Mouse (Mus musculus): ENCODE results near the gene Inpp5k. TPM values are rescaled to one million over a fixed set of nuclear protein-coding genes. Genes with fewer than 3 reads are reported as not detected.

Inpp5k gene
- polyA plus RNA-seq, 1 experiment from 2014 or later = 15.8 TPM

GRCm38 (mm10) chr11:75673411-75673810 lies 42.6 kb downstream of the Inpp5k start:
- no peaks in the 10 kb centered on the region for H3K27me3 ChIP-seq (replicated peaks)
- H3K27ac ChIP-seq = peak overlapping the region; percentile 5; the same call in 1 of the 2 replicates
- H3K36me3 ChIP-seq = peaks cover 56% of the 10 kb centered on the region
- no peak overlapping the region for H3K4me3 ChIP-seq
- H3K9ac ChIP-seq = no peak overlapping the region
- H3K4me1 ChIP-seq = peaks cover 16% of the 10 kb centered on the region
- no peak overlapping the region for H3K4me2 ChIP-seq
- WGBS (ENCODE audit: insufficient replicate concordance) = 79% methylated on average over 5 of the region's 5 CpGs
- ATAC-seq = no peak
- no peaks in the 10 kb centered on the region for H3K9me3 ChIP-seq (replicated peaks)

GRCm38 (mm10) chr11:75674875-75675274 lies 44.1 kb downstream of the Inpp5k start:
- no peaks in the 10 kb centered on the region for H3K27me3 ChIP-seq (replicated peaks)
- no peak overlapping the region for H3K27ac ChIP-seq
- H3K4me3 ChIP-seq = no peak overlapping the region
- WGBS (ENCODE audit: insufficient replicate concordance) = 69% methylated on average over 3 of the region's 3 CpGs
- no peak overlapping the region for H3K4me2 ChIP-seq
- peaks cover 42% of the 10 kb centered on the region for H3K36me3 ChIP-seq
- H3K9me3 ChIP-seq (replicated peaks) = no peaks in the 10 kb centered on the region
- peaks cover 14% of the 10 kb centered on the region for H3K4me1 ChIP-seq
- no peak for ATAC-seq
- H3K9ac ChIP-seq = no peak overlapping the region

- peak overlapping the region; percentile 67 for H3K9ac ChIP-seq
- 74% methylated on average over 3 of the region's 3 CpGs for WGBS (ENCODE audit: insufficient replicate concordance)
- H3K4me2 ChIP-seq = peak overlapping the region; percentile 81
- no peaks in the 10 kb centered on the region for H3K27me3 ChIP-seq (replicated peaks)
- no peaks in the 10 kb centered on the region for H3K9me3 ChIP-seq (replicated peaks)
- peak overlapping the region; percentile 95 for H3K4me3 ChIP-seq
- peaks cover 41% of the 10 kb centered on the region for H3K4me1 ChIP-seq
- H3K36me3 ChIP-seq = peaks cover 28% of the 10 kb centered on the region
- H3K27ac ChIP-seq = peak overlapping the region; percentile 93
- no peak for ATAC-seq
These were observed 47.3 kb downstream of the Inpp5k start for GRCm38 (mm10) chr11:75677881-75678746.

GRCm38 (mm10) chr11:75678747-75679438 lies 48.1 kb downstream of the Inpp5k start, which contains the start of gene Crk:
TSS of gene Crk (plus strand) at chr11:75679259.
- H3K4me3 ChIP-seq = peak within 1 kb of the TSS; percentile 95
- peaks cover 42% of the 10 kb centered on the region for H3K4me1 ChIP-seq
- H3K27me3 ChIP-seq (replicated peaks) = no peaks in the 10 kb centered on the region
- peak within 1 kb of the TSS; percentile 93 for H3K27ac ChIP-seq
- no peaks in the 10 kb centered on the region for H3K9me3 ChIP-seq (replicated peaks)
- under 1% methylated on average over 53 of the region's 55 CpGs for WGBS (ENCODE audit: insufficient replicate concordance)
- H3K4me2 ChIP-seq = peak within 1 kb of the TSS; percentile 81
- peak within 1 kb of the TSS; percentile 95 for H3K9ac ChIP-seq
- H3K36me3 ChIP-seq = peaks cover 28% of the 10 kb centered on the region
- peak; percentile 98 for ATAC-seq

GRCm38 (mm10) chr11:75679439-75680171 lies 48.8 kb downstream of the Inpp5k start:
- H3K4me2 ChIP-seq = peak overlapping the region; percentile 81
- H3K27me3 ChIP-seq (replicated peaks) = no peaks in the 10 kb centered on the region
- H3K36me3 ChIP-seq = peaks cover 34% of the 10 kb centered on the region
- no peaks in the 10 kb centered on the region for H3K9me3 ChIP-seq (replicated peaks)
- H3K4me1 ChIP-seq = peaks cover 44% of the 10 kb centered on the region
- H3K27ac ChIP-seq = peak overlapping the region; percentile 93
- H3K4me3 ChIP-seq = peak overlapping the region; percentile 95
- peak overlapping the region; percentile 95 for H3K9ac ChIP-seq
- under 1% methylated on average over 43 of the region's 43 CpGs for WGBS (ENCODE audit: insufficient replicate concordance)
- ATAC-seq = peak; percentile 66

GRCm38 (mm10) chr11:75684462-75684861 lies 53.7 kb downstream of the Inpp5k start:
- peaks cover 60% of the 10 kb centered on the region for H3K36me3 ChIP-seq
- 87% methylated on average over 5 of the region's 5 CpGs for WGBS (ENCODE audit: insufficient replicate concordance)
- no peaks in the 10 kb centered on the region for H3K27me3 ChIP-seq (replicated peaks)
- H3K4me3 ChIP-seq = no peak overlapping the region
- no peak overlapping the region for H3K27ac ChIP-seq
- H3K9me3 ChIP-seq (replicated peaks) = no peaks in the 10 kb centered on the region
- H3K4me1 ChIP-seq = peaks cover 50% of the 10 kb centered on the region
- no peak overlapping the region for H3K4me2 ChIP-seq
- ATAC-seq = no peak
- no peak overlapping the region for H3K9ac ChIP-seq

- Histone ChIP-seq H3K9me3 (replicated peaks) (no peaks in the 10 kb centered on the region), H3K36me3 (peaks cover 64% of the 10 kb centered on the region), H3K4me1 (peaks cover 50% of the 10 kb centered on the region), H3K4me3 (no peak overlapping the region), H3K27me3 (replicated peaks) (no peaks in the 10 kb centered on the region), H3K9ac (no peak overlapping the region), H3K4me2 (no peak overlapping the region), H3K27ac (no peak overlapping the region)
- ATAC-seq = no peak
- 83% methylated on average over 2 of the region's 2 CpGs for WGBS (ENCODE audit: insufficient replicate concordance)
These were observed 54.2 kb downstream of the Inpp5k start for GRCm38 (mm10) chr11:75684956-75685355.

- no peak for ATAC-seq
- H3K4me2 ChIP-seq = no peak overlapping the region
- no peak overlapping the region for H3K27ac ChIP-seq
- H3K9ac ChIP-seq = no peak overlapping the region
- H3K4me1 ChIP-seq = peaks cover 27% of the 10 kb centered on the region
- no peaks in the 10 kb centered on the region for H3K9me3 ChIP-seq (replicated peaks)
- no peaks in the 10 kb centered on the region for H3K27me3 ChIP-seq (replicated peaks)
- 44% methylated on average over 2 of the region's 2 CpGs for WGBS (ENCODE audit: insufficient replicate concordance)
- H3K36me3 ChIP-seq = peaks cover 73% of the 10 kb centered on the region
- no peak overlapping the region for H3K4me3 ChIP-seq
These were observed 56.7 kb downstream of the Inpp5k start for GRCm38 (mm10) chr11:75687343-75687993.

GRCm38 (mm10) chr11:75688132-75688531 lies 57.3 kb downstream of the Inpp5k start:
- Histone ChIP-seq H3K27me3 (replicated peaks) (no peaks in the 10 kb centered on the region), H3K9me3 (replicated peaks) (no peaks in the 10 kb centered on the region), H3K36me3 (peaks cover 73% of the 10 kb centered on the region), H3K27ac (no peak overlapping the region), H3K4me2 (no peak overlapping the region), H3K4me1 (peaks cover 23% of the 10 kb centered on the region), H3K4me3 (no peak overlapping the region), H3K9ac (no peak overlapping the region)
- no peak for ATAC-seq
- 69% methylated on average over 2 of the region's 2 CpGs for WGBS (ENCODE audit: insufficient replicate concordance)

GRCm38 (mm10) chr11:75689977-75690376 lies 59.2 kb downstream of the Inpp5k start:
- Histone ChIP-seq H3K4me2 (no peak overlapping the region), H3K4me3 (no peak overlapping the region), H3K9ac (no peak overlapping the region), H3K4me1 (peaks cover 17% of the 10 kb centered on the region), H3K27me3 (replicated peaks) (no peaks in the 10 kb centered on the region), H3K36me3 (peaks cover 73% of the 10 kb centered on the region), H3K27ac (no peak overlapping the region), H3K9me3 (replicated peaks) (no peaks in the 10 kb centered on the region)
- no peak for ATAC-seq
- 63% methylated on average over 1 of the region's 1 CpGs for WGBS (ENCODE audit: insufficient replicate concordance)

GRCm38 (mm10) chr11:75691047-75691446 lies 60.3 kb downstream of the Inpp5k start:
- H3K4me3 ChIP-seq = no peak overlapping the region
- no peak overlapping the region for H3K9ac ChIP-seq
- peaks cover 78% of the 10 kb centered on the region for H3K36me3 ChIP-seq
- H3K4me2 ChIP-seq = no peak overlapping the region
- no peaks in the 10 kb centered on the region for H3K9me3 ChIP-seq (replicated peaks)
- H3K27ac ChIP-seq = no peak overlapping the region
- H3K27me3 ChIP-seq (replicated peaks) = no peaks in the 10 kb centered on the region
- H3K4me1 ChIP-seq = peaks cover 11% of the 10 kb centered on the region
- no peak for ATAC-seq
